Mouse (Mus musculus) kidney, embryonic 14.5 days (tissue): ENCODE results near the gene Man1b1. TPM values are rescaled to one million over a fixed set of nuclear protein-coding genes. Genes with fewer than 3 reads are reported as not detected.

Experiments used
- ATAC-seq: fragments of 200-750 bp; cut with Nextera tagmentation; 2 replicates; pipeline ENCODE4 v1.8.0; 2017; ENCODE audit warnings: moderate number of reproducible peaks, mild to moderate bottlenecking, moderate TSS enrichment, moderate library complexity; ENCODE audit not compliant: low FRiP score, low TSS enrichment
- H3K27ac ChIP-seq: fragments of 300-500 bp; sonication (generic); 2 replicates; pipeline ENCODE4 v1.5.1; 2014; ENCODE audit warnings: low read depth, mild to moderate bottlenecking, low read length, moderate library complexity, mixed read lengths
- H3K27me3 ChIP-seq: fragments of 300-500 bp; sonication (generic); 2 replicates; pipeline ENCODE4 v1.6.1; 2014; ENCODE audit warnings: mild to moderate bottlenecking, low read length; ENCODE audit not compliant: control insufficient read depth, insufficient read depth
- H3K36me3 ChIP-seq: fragments of 300-500 bp; sonication (generic); 2 replicates; pipeline ENCODE4 v1.6.1; 2014; ENCODE audit warnings: low read length, mixed read lengths; ENCODE audit not compliant: control insufficient read depth, insufficient read depth
- H3K4me1 ChIP-seq: fragments of 300-500 bp; sonication (generic); 2 replicates; pipeline ENCODE4 v1.6.1; 2014; ENCODE audit warnings: low read length, mixed read lengths; ENCODE audit not compliant: control insufficient read depth, insufficient read depth
- H3K4me2 ChIP-seq: fragments of 300-500 bp; sonication (generic); replicated peaks from 2 replicates; pipeline ENCODE4 v1.6.1; 2014; ENCODE audit warnings: low read depth, mild to moderate bottlenecking, low read length
- H3K4me3 ChIP-seq: fragments of 300-500 bp; sonication (generic); 2 replicates; pipeline ENCODE4 v1.5.1; 2014; ENCODE audit warnings: mild to moderate bottlenecking, low read length
- H3K9ac ChIP-seq: fragments of 300-500 bp; sonication (generic); 2 replicates; pipeline ENCODE4 v1.6.1; 2014; ENCODE audit warnings: low read depth, mild to moderate bottlenecking, low read length, moderate library complexity
- H3K9me3 ChIP-seq: fragments of 300-500 bp; sonication (generic); 2 replicates; pipeline ENCODE4 v1.6.1; 2016; ENCODE audit warnings: low read length; ENCODE audit not compliant: control insufficient read depth
- WGBS: fragments of 180-500 bp; shearing (Covaris S2); extraction: QIAGEN DNeasy Blood & Tissue Kit; methylation state at CpG from one replicate; pipeline ENCODE4 v1.1.7; 2014; 5-methylcytosine and 5-hydroxymethylcytosine counted together
- polyA plus RNA-seq: library from polyadenylated mRNA; unstranded; fragments of >200 nt; fragmentation: Nextera tagmentation; extraction: Ambion mirVana; gene quantifications from 2 replicates; pipeline ENCODE4 v1.2.1, GENCODE M21; 2014

The Man1b1 gene
- polyA plus RNA-seq, 1 experiment from 2014 or later = 89.9 TPM

- peak; percentile 72 for ATAC-seq
- H3K9me3 ChIP-seq = no peaks in the 10 kb centered on the region
- H3K9ac ChIP-seq = no peak within 1 kb of the TSS
- 9% methylated on average over 58 of the region's 58 CpGs for WGBS
- no peaks in the 10 kb centered on the region for H3K36me3 ChIP-seq
- H3K4me3 ChIP-seq = peak within 1 kb of the TSS; percentile 32
- H3K4me1 ChIP-seq = peaks cover 3% of the 10 kb centered on the region; the same call in 1 of the 2 replicates
- H3K27ac ChIP-seq = no peak within 1 kb of the TSS
- H3K4me2 ChIP-seq = peak within 1 kb of the TSS; percentile 46
- H3K27me3 ChIP-seq = peaks cover 43% of the 10 kb centered on the region
Observed at GRCm38 (mm10) chr2:25318971-25319773, 13.0 kb upstream of the Man1b1 start, which contains the start of gene Grin1. TSS of gene Grin1 (minus strand) at chr2:25319187.

GRCm38 (mm10) chr2:25320084-25320483 is 12.1 kb upstream of the Man1b1 start:
- H3K9ac ChIP-seq = no peak overlapping the region
- H3K9me3 ChIP-seq = no peaks in the 10 kb centered on the region
- no peaks in the 10 kb centered on the region for H3K36me3 ChIP-seq
- WGBS = 31% methylated on average over 2 of the region's 2 CpGs
- H3K27me3 ChIP-seq = peaks cover 39% of the 10 kb centered on the region
- H3K4me2 ChIP-seq = no peak overlapping the region
- ATAC-seq = no peak
- no peak overlapping the region for H3K4me3 ChIP-seq
- peaks cover 3% of the 10 kb centered on the region; the same call in 1 of the 2 replicates for H3K4me1 ChIP-seq
- no peak overlapping the region for H3K27ac ChIP-seq

GRCm38 (mm10) chr2:25326036-25326435 is 6.1 kb upstream of the Man1b1 start:
- H3K4me1 ChIP-seq = no peaks in the 10 kb centered on the region
- no peak for ATAC-seq
- no peak overlapping the region for H3K9ac ChIP-seq
- WGBS = 74% methylated on average over 2 of the region's 2 CpGs
- no peak overlapping the region for H3K27ac ChIP-seq
- H3K27me3 ChIP-seq = peaks cover 5% of the 10 kb centered on the region
- no peak overlapping the region for H3K4me2 ChIP-seq
- H3K4me3 ChIP-seq = no peak overlapping the region
- H3K9me3 ChIP-seq = no peaks in the 10 kb centered on the region
- no peaks in the 10 kb centered on the region for H3K36me3 ChIP-seq

GRCm38 (mm10) chr2:25328440-25328839 is 3.7 kb upstream of the Man1b1 start:
- Histone ChIP-seq H3K27me3 (no peaks in the 10 kb centered on the region), H3K4me2 (no peak overlapping the region), H3K27ac (no peak overlapping the region), H3K4me3 (no peak overlapping the region), H3K36me3 (no peaks in the 10 kb centered on the region), H3K9me3 (no peaks in the 10 kb centered on the region), H3K9ac (no peak overlapping the region), H3K4me1 (peaks cover 9% of the 10 kb centered on the region)
- no peak for ATAC-seq
- 42% methylated on average over 7 of the region's 7 CpGs for WGBS

- H3K4me2 ChIP-seq = peak overlapping the region; percentile 60
- H3K4me3 ChIP-seq = peak overlapping the region; percentile 95
- WGBS = 63% methylated on average over 9 of the region's 9 CpGs
- H3K36me3 ChIP-seq = peaks cover 26% of the 10 kb centered on the region
- H3K27ac ChIP-seq = no peak overlapping the region; the same call in 1 of the 2 replicates
- no peaks in the 10 kb centered on the region for H3K9me3 ChIP-seq
- H3K4me1 ChIP-seq = peaks cover 10% of the 10 kb centered on the region
- H3K27me3 ChIP-seq = no peaks in the 10 kb centered on the region
- no peak for ATAC-seq
- H3K9ac ChIP-seq = peak overlapping the region; percentile 95
Observed at GRCm38 (mm10) chr2:25331470-25331869, 668 bp upstream of the Man1b1 start.

- Histone ChIP-seq H3K27ac (no peak overlapping the region), H3K9ac (peak overlapping the region; percentile 95; the same call in 1 of the 2 replicates), H3K9me3 (no peaks in the 10 kb centered on the region), H3K4me1 (peaks cover 10% of the 10 kb centered on the region), H3K27me3 (no peaks in the 10 kb centered on the region), H3K36me3 (peaks cover 47% of the 10 kb centered on the region), H3K4me2 (peak overlapping the region; percentile 80), H3K4me3 (peak overlapping the region; percentile 95)
- 84% methylated on average over 2 of the region's 2 CpGs for WGBS
- no peak for ATAC-seq
Observed at GRCm38 (mm10) chr2:25333569-25333968, 1.4 kb downstream of the Man1b1 start.

- Histone ChIP-seq H3K27me3 (no peaks in the 10 kb centered on the region), H3K9ac (no peak overlapping the region), H3K27ac (no peak overlapping the region), H3K4me3 (no peak overlapping the region), H3K36me3 (peaks cover 81% of the 10 kb centered on the region), H3K4me2 (no peak overlapping the region), H3K9me3 (no peaks in the 10 kb centered on the region), H3K4me1 (peaks cover 2% of the 10 kb centered on the region)
- ATAC-seq = no peak
- 93% methylated on average over 6 of the region's 6 CpGs for WGBS
Observed at GRCm38 (mm10) chr2:25338303-25338702, 6.2 kb downstream of the Man1b1 start.

- no peaks in the 10 kb centered on the region for H3K9me3 ChIP-seq
- no peak overlapping the region for H3K4me2 ChIP-seq
- no peak overlapping the region for H3K4me3 ChIP-seq
- no peaks in the 10 kb centered on the region for H3K27me3 ChIP-seq
- H3K27ac ChIP-seq = no peak overlapping the region
- no peaks in the 10 kb centered on the region for H3K4me1 ChIP-seq
- ATAC-seq = no peak
- WGBS = 86% methylated on average over 7 of the region's 7 CpGs
- peaks cover 96% of the 10 kb centered on the region for H3K36me3 ChIP-seq
- H3K9ac ChIP-seq = no peak overlapping the region
Observed at GRCm38 (mm10) chr2:25348162-25348561, 16.0 kb downstream of the Man1b1 start.

GRCm38 (mm10) chr2:25349499-25349898 is 17.4 kb downstream of the Man1b1 start:
- H3K4me2 ChIP-seq = no peak overlapping the region
- WGBS = 89% methylated on average over 4 of the region's 4 CpGs
- H3K9ac ChIP-seq = no peak overlapping the region
- H3K9me3 ChIP-seq = no peaks in the 10 kb centered on the region
- no peak overlapping the region for H3K4me3 ChIP-seq
- H3K27ac ChIP-seq = no peak overlapping the region
- no peaks in the 10 kb centered on the region for H3K4me1 ChIP-seq
- peaks cover 87% of the 10 kb centered on the region for H3K36me3 ChIP-seq
- H3K27me3 ChIP-seq = no peaks in the 10 kb centered on the region
- no peak for ATAC-seq
